Mouse (Mus musculus) embryonic facial prominence, embryonic 15.5 days (tissue): Measurements from ENCODE around the gene Mmp12. TPM values are rescaled to one million over a fixed set of nuclear protein-coding genes. Genes with fewer than 3 reads are reported as not detected.
"Not testable (repeated sequence)": the region's sequence is repeated elsewhere in the genome, so short reads cannot be mapped to it uniquely, and the experiment has no call there.

Experiments used
- ATAC-seq: fragments of 200-750 bp; cut with Nextera tagmentation; 2 replicates; pipeline ENCODE4 v1.8.0; 2017; ENCODE audit warnings: low read depth, moderate TSS enrichment; ENCODE audit not compliant: insufficient number of reproducible peaks, low FRiP score, low TSS enrichment
- H3K27ac ChIP-seq: fragments of 300-500 bp; sonication (generic); replicated peaks from 2 replicates; pipeline ENCODE4 v1.5.1; 2015; ENCODE audit warnings: mild to moderate bottlenecking, inconsistent platforms
- H3K27me3 ChIP-seq: fragments of 300-500 bp; sonication (generic); 2 replicates; pipeline ENCODE4 v1.6.1; 2015; ENCODE audit warnings: inconsistent platforms
- H3K36me3 ChIP-seq: fragments of 300-500 bp; sonication (generic); 2 replicates; pipeline ENCODE4 v1.6.1; 2015; ENCODE audit warnings: mild to moderate bottlenecking, inconsistent platforms
- H3K4me1 ChIP-seq: fragments of 300-500 bp; sonication (generic); 2 replicates; pipeline ENCODE4 v1.6.1; 2015; ENCODE audit warnings: inconsistent platforms
- H3K4me2 ChIP-seq: fragments of 300-500 bp; sonication (generic); replicated peaks from 2 replicates; pipeline ENCODE4 v1.6.1; 2015; ENCODE audit warnings: mild to moderate bottlenecking, inconsistent platforms
- H3K4me3 ChIP-seq: fragments of 300-500 bp; sonication (generic); replicated peaks from 2 replicates; pipeline ENCODE4 v1.5.1; 2015; ENCODE audit warnings: mild to moderate bottlenecking, inconsistent platforms
- H3K9ac ChIP-seq: fragments of 300-500 bp; sonication (generic); 2 replicates; pipeline ENCODE4 v1.6.1; 2015; ENCODE audit warnings: inconsistent platforms
- H3K9me3 ChIP-seq: fragments of 300-500 bp; sonication (generic); replicated peaks from 2 replicates; pipeline ENCODE4 v1.6.1; 2016; ENCODE audit warnings: inconsistent platforms
- WGBS: fragments of 180-500 bp; shearing (Covaris S2); methylation state at CpG from one replicate; pipeline ENCODE4 v1.1.7; 2015; 5-methylcytosine and 5-hydroxymethylcytosine counted together
- polyA plus RNA-seq: library from polyadenylated mRNA; unstranded; fragments of >200 nt; fragmentation: Nextera tagmentation; extraction: Ambion mirVana; gene quantifications from 2 replicates; pipeline ENCODE4 v1.2.1, GENCODE M21; 2015

The Mmp12 gene
- polyA plus RNA-seq: 0.08 and 0.80 TPM in 2 replicates

DNA sequence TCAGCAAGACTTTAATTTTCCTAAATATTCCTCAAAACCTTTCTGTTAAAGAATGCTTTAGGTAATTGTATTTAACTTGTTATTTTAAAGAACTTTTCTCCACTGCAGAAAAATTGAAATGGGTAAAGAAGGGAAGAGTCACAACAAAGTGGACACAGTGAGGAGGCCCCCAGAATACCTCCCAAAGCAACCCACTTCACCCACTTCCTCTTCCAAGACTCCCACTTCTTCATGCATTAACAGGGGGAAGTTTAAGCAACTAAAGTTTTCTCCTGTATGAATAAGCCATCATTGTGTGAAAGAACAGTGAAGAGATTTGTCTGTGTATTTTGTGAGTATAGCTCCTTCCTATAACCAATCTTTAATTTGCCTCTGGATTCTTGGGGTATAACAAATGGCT lies at the start of gene Mmp12:
Gene Mmp12, plus strand, starts transcription at position 275 of the 400 bp plus-strand sequence.
- ATAC-seq: no peak
- H3K27me3 ChIP-seq: no peaks in the 10 kb centered on the region
- H3K4me2 ChIP-seq: no peak within 1 kb of the TSS
- no peaks in the 10 kb centered on the region for H3K9me3 ChIP-seq
- no peak within 1 kb of the TSS for H3K9ac ChIP-seq
- no peaks in the 10 kb centered on the region for H3K4me1 ChIP-seq
- H3K4me3 ChIP-seq: no peak within 1 kb of the TSS
- no peaks in the 10 kb centered on the region for H3K36me3 ChIP-seq
- H3K27ac ChIP-seq: no peak within 1 kb of the TSS

DNA sequence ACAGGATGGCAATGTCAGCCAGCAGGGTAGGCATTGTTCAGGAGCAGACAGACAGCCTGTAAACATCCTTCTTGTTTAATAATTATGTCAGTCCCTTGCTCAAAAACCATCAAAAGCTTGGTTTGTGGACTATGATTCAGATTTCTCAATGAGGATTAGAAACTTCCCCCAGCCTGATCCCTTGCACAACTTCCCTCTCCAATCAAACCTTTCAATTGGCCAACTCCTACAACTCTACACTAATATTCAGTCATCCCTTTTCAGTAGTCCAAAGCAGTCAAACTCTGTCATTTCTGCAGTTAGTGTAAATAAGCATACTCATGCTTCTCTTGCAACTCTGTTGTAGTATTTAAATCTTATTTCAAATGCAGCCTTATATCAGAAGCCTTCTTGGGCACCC lies 12.3 kb upstream of the Mmp12 start:
- no peak overlapping the region for H3K9ac ChIP-seq
- no peaks in the 10 kb centered on the region for H3K27me3 ChIP-seq
- no peaks in the 10 kb centered on the region for H3K4me1 ChIP-seq
- H3K9me3 ChIP-seq: no peaks in the 10 kb centered on the region
- H3K4me2 ChIP-seq: no peak overlapping the region
- ATAC-seq: no peak
- no peaks in the 10 kb centered on the region for H3K36me3 ChIP-seq
- no peak overlapping the region for H3K4me3 ChIP-seq
- H3K27ac ChIP-seq: no peak overlapping the region

DNA sequence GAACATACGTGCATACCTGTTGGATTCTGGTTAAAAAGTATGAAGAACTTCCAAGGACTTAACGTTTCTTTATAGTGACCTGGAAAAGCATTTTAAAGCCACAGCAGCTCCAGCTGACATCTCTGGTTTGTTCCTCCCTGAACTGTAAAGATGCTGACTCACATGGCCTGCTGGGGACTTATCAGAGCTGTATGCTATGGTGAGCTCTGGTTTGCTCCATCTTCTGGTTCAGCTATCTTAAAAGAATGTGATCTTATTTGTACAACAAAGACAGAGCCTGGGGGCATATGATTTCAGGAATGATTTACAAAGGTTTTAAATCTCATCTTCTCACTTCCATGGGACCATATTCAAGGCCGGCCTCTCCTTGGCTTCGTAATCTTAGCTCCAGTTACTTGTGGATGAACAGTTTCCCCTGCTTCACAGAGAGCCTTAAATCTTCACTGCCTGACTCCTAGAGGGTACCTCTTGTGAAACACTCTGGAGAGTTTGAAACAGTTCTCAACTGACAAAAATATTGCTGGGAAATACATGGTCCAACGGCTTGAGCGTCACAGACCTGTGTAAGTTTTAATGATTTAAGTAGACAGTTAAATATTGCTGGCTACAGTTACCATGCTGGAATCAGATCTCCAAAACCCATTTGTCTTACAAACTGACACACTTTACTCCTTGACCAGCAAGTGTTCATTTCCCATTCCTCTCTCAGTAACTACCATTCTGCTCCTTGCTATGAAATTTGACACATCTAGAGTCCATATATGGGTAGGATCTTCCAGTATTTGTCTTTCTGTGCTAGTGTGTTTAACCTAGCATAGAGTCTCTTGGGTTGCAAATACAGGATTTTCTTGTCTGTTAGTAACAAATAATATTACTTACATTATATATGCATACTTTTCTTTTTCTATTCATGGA lies 8.2 kb upstream of the Mmp12 start:
- no peaks in the 10 kb centered on the region for H3K9me3 ChIP-seq
- H3K4me3 ChIP-seq: no peak overlapping the region
- H3K27me3 ChIP-seq: no peaks in the 10 kb centered on the region
- H3K4me1 ChIP-seq: no peaks in the 10 kb centered on the region
- H3K36me3 ChIP-seq: no peaks in the 10 kb centered on the region
- H3K4me2 ChIP-seq: no peak overlapping the region
- no peak for ATAC-seq
- H3K27ac ChIP-seq: no peak overlapping the region
- H3K9ac ChIP-seq: no peak overlapping the region
- 88% methylated on average over 5 of the region's 6 CpGs for WGBS

DNA sequence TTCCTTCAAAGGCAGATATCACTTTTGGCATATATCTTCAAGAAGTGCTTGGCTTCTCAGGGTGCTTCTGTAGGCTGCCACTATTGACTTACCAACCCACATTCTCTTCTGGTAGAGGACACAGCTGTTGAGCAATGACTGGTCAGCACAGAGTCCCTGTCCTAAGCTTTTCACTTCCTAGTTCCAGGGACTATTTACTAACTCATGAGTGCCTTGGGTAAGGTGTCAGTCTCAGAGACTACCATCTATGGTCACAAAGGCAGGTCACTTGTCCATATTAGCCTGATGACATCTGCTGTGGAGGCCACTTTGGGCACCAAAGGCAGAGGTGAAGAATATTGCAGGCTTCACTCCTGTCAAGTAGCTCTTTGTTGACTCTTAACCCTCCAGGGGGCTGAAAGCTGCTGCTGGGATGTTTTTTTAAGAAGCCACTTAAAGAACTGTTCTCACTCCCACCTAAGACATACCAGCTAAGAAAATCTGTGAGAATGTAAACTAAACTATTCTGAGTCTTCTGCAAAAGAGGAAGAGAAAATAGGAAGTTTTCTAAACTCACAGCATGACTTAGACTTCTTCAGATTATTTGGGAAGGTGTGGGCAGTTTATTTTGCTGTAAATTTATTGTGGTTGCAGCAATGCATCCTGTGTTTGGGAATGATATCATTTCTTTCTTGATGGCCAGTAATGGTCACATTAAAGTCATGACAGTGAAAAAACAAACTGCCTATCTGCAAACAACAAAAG lies 7.3 kb upstream of the Mmp12 start:
- no peak for ATAC-seq
- Histone ChIP-seq H3K27me3 (no peaks in the 10 kb centered on the region), H3K9ac (no peak overlapping the region), H3K27ac (no peak overlapping the region), H3K9me3 (no peaks in the 10 kb centered on the region), H3K4me1 (no peaks in the 10 kb centered on the region), H3K4me2 (no peak overlapping the region), H3K36me3 (no peaks in the 10 kb centered on the region), H3K4me3 (no peak overlapping the region)

DNA sequence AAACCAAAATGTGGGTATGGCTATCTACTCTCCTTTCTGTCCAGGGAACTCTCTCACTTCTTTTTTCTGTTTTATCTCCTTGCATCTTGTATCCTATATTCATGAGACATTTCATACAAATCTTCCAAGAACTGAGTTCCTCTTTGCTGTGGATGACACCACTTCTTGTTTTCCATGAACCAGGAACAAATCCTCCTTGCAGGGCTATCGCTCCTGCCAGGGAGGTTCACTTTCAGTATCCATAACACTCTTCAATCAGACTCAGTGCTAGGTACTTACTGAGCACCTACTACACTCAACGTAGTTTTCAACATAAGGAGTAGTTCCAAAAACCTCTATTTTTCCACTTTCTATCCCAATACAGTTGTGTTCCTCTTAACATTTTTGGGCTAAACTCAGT lies 1.3 kb downstream of the Mmp12 start:
- no peaks in the 10 kb centered on the region for H3K9me3 ChIP-seq
- no peak for ATAC-seq
- no peaks in the 10 kb centered on the region for H3K36me3 ChIP-seq
- no peak overlapping the region for H3K4me3 ChIP-seq
- WGBS: 82% methylated on average over 2 of the region's 2 CpGs
- no peak overlapping the region for H3K4me2 ChIP-seq
- no peaks in the 10 kb centered on the region for H3K27me3 ChIP-seq
- H3K9ac ChIP-seq: no peak overlapping the region
- no peaks in the 10 kb centered on the region for H3K4me1 ChIP-seq
- H3K27ac ChIP-seq: no peak overlapping the region

DNA sequence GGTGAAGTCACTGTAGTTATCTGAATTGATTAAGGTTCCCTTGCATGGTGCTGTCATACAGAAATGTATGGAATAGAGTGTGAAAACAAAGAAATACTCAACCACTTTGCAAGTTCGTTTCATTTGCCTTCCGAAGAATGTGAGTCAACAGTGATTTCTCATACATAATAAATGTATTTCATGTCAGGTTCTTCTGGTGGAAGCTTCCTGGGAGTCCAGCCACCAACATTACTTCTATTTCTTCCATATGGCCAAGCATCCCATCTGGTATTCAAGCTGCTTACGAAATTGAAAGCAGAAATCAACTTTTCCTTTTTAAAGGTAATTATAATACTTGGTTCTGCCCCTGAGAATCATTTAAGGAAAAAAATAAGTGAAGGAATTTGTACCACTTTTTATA lies 10.4 kb downstream of the Mmp12 start:
- no peaks in the 10 kb centered on the region for H3K9me3 ChIP-seq
- no peak overlapping the region for H3K4me3 ChIP-seq
- no peaks in the 10 kb centered on the region for H3K4me1 ChIP-seq
- H3K9ac ChIP-seq: no peak overlapping the region
- no peak overlapping the region for H3K4me2 ChIP-seq
- WGBS: 44% methylated on average over 3 of the region's 3 CpGs
- H3K27ac ChIP-seq: no peak overlapping the region
- no peaks in the 10 kb centered on the region for H3K36me3 ChIP-seq
- no peak for ATAC-seq
- H3K27me3 ChIP-seq: no peaks in the 10 kb centered on the region

DNA sequence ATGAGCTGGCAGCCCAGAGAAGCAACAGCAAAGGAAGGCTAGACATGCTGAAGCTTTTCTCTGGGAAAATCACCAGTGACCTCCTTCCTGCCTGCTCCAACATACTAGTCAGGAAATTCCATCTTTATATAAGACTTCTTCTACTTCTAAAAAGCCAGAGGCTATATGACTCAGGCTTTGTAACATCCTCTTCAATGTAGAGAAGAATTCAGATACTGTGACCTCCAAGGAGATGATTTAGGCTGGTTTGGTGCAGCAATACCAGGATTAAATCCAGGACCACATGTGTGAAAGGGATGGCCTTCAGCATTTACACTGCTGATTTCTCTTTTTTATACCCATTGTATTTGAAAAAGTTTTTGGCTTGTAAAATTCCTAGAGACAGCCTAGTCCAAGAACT lies 43.8 kb downstream of the Mmp12 start, which contains the start of gene Mmp1b:
Gene Mmp1b, minus strand, starts transcription at position 101 of the 400 bp plus-strand sequence.
- no peak for ATAC-seq
- Histone ChIP-seq H3K4me2 (no peak within 1 kb of the TSS), H3K9ac (no peak within 1 kb of the TSS), H3K36me3 (no peaks in the 10 kb centered on the region), H3K4me3 (no peak within 1 kb of the TSS), H3K27me3 (no peaks in the 10 kb centered on the region), H3K4me1 (no peaks in the 10 kb centered on the region), H3K27ac (no peak within 1 kb of the TSS), H3K9me3 (no peaks in the 10 kb centered on the region)

DNA sequence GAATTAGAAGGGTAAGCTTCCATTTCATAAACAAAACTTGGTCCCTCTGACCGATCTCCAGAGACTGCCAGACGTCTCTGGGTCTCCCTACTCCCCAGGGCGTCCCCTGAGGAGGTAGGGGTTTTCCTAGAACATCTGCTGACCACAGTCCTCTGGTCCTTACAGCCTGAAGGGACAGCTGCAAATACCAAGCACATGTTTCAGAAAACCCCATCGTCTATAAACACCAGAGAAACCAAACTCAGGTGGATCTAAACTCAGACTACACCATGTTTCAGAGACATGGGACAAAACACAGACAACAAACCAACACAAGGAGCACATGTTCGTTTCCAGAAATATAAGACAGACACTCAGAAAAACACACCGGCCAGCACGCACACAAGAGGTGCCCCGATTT lies 52.4 kb downstream of the Mmp12 start:
- H3K9me3 ChIP-seq, H3K27ac ChIP-seq, H3K4me1 ChIP-seq, H3K36me3 ChIP-seq, H3K4me3 ChIP-seq, H3K4me2 ChIP-seq, H3K27me3 ChIP-seq, ATAC-seq, H3K9ac ChIP-seq: not testable (repeated sequence)
- WGBS: 72% methylated on average over 8 of the region's 8 CpGs

Other genes with a start within 250 kb of the Mmp12 start
- gene Dync2h1, start 159.9 kb upstream of the Mmp12 start, polyA plus RNA-seq: 18.2 and 20.1 TPM in 2 replicates
- gene Dcun1d5, start 159.9 kb upstream of the Mmp12 start, polyA plus RNA-seq: 127 and 141 TPM in 2 replicates
- 20.7 and 33.1 TPM in 2 replicates for gene Mmp13, start 71.9 kb upstream of the Mmp12 start, polyA plus RNA-seq
- not detected in 2 replicates for gene Mmp1b, start 43.7 kb downstream of the Mmp12 start, polyA plus RNA-seq
- 0.54 and 0.61 TPM in 2 replicates for gene Mmp3, start 101.4 kb downstream of the Mmp12 start, polyA plus RNA-seq
- gene Mmp10, start 158.0 kb downstream of the Mmp12 start, polyA plus RNA-seq: not detected in 2 replicates
- gene Mmp8, start 214.1 kb downstream of the Mmp12 start, polyA plus RNA-seq: 1.0 and 1.2 TPM in 2 replicates
- gene Mmp27, start 227.0 kb downstream of the Mmp12 start, polyA plus RNA-seq: 0.33 TPM in 1 of 2 replicates, not detected in the other